Mouse (Mus musculus): ENCODE measurements around the gene Dydc2.

The Dydc2 gene

DNA sequence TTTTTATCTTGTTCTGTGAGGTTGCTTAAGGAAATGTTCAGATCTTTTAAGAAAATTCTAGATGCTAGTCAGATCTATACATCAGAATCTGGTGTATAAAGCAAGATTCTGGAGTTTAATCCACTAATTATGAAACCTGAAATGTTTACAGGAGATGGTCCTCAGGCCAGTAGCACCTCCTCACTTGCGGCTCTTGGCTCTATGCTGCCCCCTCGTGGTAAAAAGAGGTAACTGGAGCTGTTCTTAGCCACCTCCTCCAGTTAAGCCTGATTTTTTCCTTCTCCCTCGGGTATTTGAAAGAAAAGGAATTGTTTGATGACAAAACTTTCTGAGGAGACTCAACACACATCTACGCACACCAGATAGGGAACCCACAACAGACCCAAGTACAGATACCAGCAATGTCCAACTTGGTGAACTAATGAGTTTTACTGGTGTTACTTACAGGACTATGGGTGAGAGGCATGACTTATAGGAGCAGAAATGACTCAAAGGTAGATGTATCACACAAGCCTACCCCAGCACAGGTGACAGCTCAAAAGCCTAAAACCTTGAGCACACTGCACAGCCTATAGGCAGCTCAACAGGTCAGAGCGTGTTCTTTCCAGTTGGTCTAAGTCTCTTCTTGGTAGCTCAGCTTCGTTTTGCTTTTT, 33.7 kb downstream of the Dydc2 start:
- DNase-seq (ENCODE audit: low spot score) = no peak

DNA sequence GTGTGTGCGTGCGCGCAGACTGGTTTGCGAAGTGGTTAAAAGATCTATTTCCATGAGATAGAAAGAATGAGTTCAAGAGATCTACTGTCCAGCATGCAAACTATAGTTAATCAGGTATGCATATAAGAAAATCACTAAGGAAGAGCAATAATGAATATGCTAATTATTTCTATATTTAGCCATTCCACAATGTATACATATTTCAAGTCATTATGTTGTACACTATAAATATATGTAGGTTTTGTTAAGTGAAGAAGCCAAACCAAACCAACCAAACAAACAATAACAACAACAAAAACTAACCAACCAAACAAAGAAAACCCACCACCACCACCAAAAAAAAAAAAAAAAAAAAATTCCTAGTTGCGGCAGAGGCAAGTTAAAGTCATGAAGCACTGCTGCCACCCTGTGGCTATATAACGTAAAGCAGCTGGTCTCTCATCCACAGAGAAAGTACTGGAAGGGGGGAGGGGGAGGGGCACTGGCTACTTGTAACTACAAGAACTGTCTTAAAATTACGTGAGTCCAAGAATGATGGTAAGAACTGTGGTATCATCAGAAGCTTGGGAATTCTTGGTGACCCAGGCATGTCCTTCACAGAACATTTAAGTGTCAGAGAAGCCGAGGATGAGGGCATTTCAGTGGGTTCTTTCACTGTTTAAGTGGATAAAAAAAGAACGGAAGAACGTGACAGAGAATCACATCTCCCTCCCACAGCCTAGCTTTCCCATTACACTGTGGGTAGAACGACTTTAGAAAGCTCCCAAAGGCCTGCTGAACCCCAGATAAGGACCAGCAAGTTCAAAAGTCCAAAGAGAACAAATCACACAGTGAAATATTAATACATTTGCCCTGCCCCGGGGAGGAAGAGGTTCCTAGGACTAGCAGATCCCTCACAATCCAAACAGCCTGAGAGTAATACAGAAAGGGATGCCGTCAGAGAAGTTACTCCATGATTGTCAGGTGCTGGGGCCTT, 35.6 kb downstream of the Dydc2 start:
- DNase-seq (ENCODE audit: low spot score) = peak; percentile 41

DNA sequence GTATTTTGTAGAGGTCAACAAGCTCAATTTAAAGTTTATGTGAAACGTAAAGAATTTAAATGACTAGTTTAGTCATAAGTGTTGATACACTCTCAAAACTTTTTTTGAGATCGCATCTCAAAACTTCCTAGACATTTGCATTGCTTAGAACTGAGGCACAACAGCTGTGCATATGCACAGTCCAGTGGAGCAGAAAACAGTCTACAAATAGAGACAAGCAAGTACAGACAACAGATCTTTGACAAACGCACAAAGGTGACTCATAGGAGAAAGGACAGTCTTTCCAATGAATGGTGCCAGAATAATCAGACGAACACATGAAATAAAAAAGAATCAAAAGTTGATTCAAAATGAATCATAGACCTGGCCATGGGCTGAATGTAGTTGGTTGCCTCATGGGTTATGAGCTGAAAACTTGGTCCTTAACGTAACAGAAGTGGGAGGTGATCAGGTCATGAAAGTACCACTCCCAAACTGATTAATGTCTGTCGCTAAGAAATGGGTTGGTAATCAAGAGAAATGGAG, 38.0 kb downstream of the Dydc2 start:
- DNase-seq (ENCODE audit: low spot score) = no peak

DNA sequence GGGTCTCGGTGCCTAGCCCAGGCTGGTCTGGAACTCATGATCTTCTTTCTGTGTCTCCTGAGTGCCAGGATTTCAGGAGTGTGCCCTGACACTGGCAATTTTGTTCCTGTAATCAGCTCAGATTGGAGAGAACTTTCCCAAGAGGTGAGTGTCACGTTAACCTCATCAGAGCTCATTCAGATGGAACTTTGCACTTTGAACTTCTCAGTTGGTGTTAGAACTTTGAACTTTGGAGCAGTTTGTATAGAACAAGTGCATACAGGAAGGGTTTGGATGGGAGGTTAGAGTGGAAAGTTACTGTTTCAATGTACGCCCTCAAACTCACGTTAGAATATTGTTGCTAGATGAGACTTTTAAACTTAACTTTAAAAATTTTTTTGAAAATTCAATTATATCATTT, 39.7 kb downstream of the Dydc2 start:
- no peak for DNase-seq (ENCODE audit: low spot score)

DNA sequence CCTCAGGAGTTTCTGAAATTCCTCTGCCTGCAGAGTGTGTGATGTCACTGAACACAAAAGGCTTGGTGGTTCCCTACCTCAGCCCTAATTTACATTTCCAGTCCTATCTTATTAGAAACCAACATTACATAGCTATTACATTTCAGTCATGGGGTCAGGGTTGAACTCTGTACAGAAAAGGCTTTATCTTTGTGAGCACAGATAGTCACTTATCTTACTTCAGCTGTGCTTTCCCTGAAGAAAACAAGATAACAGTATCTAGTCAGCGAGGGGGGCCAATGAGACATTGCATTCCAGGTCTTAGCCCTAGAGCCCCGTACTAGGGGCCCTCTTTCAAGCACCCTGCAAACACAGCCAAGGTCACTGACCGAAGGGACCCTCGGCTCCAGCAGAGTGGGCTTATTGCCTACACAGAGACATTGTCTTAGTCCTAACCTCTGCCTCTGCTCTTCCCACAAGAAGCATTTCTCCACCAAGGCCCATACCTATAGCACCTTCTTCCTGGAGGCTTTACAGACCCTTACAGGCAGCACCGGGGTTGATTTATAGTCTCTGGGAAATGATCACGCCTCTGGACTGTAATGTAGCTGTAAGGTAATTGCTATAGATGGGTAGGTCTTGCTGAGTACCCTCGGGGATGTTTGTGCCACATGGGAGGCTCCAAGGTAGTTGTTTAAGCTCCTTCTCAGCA, 43.3 kb downstream of the Dydc2 start:
- DNase-seq (ENCODE audit: low spot score) = no peak

DNA sequence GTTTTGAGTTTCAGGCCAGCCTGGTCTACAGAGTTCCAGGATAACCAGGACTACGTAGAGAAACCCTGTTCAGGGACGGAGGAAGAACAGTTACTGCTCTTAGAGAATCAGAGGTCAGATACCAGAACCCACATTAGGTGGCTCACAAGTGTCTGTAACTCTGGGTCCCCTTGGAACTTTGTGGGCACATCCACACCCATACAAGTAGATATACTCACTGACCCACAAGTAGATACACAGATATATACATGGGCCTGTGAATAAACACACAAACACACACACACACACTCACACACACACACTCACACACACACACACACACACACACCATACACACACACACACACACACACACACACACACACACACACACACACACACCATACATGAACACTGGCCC, 43.9 kb downstream of the Dydc2 start:
- no peak for DNase-seq (ENCODE audit: low spot score)

DNA sequence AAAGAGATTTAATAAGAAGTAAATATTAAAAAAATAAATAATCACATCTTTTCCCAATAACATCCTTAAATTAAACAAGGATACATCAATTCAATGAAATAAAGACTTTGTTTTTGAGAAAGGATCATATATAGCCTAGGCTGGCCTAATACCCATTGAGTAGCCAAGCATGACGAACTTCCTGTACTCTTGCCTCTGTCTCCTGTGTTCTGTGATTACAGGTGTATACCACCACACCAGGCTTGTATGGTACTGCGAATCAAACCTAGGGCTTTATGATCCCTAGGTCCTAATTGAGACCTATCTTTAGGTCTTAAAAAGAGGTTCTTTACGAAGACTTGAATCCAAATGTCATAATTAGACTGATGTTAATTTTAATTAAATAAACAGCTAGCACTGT, 47.8 kb downstream of the Dydc2 start:
- no peak for DNase-seq (ENCODE audit: low spot score)

DNA sequence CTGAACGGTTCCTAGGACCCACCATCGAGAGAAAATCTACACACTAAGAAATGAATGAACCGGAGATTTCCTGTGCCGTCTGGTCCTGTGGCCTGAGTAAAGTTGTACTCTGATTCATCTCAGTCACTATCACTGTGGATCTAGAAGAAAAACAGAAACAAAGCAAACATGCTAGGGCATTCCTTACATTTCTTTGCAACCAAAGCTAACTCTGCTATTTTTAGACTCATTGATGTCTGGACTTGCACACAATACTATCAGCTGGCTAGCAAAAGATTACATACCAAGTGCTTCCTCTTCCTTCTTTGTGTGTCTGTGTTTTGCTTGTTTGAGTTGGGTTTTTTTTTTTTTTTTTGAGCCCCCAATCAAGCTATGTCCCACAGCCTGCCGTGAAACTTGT, 51.5 kb downstream of the Dydc2 start:
- DNase-seq (ENCODE audit: low spot score) = no peak

DNA sequence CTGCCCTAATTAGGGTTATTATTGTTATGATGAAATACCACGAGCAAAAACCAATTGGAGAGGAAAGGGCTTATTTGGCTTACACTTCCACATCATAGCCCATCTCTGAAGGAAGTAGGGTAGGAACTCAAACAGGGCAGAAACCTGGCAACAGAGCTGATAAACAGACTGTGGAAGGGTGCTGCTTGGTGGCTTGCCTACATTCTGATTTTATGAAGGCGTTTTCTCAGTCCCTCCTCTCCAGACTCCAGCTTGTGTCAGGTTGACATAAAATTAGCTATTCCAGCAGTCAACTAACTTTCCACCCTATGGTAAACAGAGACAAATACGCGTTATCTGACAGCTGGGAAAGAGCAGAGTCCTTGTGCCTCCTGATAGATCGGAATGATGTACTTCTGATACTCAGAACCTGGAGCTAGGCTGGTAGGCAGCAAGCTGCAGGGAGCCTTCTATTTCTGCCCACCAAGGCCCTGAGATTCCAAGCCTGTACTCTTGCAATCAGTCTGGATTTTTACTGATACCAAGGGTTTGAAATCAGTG, 54.2 kb downstream of the Dydc2 start:
- DNase-seq (ENCODE audit: low spot score) = no peak

DNA sequence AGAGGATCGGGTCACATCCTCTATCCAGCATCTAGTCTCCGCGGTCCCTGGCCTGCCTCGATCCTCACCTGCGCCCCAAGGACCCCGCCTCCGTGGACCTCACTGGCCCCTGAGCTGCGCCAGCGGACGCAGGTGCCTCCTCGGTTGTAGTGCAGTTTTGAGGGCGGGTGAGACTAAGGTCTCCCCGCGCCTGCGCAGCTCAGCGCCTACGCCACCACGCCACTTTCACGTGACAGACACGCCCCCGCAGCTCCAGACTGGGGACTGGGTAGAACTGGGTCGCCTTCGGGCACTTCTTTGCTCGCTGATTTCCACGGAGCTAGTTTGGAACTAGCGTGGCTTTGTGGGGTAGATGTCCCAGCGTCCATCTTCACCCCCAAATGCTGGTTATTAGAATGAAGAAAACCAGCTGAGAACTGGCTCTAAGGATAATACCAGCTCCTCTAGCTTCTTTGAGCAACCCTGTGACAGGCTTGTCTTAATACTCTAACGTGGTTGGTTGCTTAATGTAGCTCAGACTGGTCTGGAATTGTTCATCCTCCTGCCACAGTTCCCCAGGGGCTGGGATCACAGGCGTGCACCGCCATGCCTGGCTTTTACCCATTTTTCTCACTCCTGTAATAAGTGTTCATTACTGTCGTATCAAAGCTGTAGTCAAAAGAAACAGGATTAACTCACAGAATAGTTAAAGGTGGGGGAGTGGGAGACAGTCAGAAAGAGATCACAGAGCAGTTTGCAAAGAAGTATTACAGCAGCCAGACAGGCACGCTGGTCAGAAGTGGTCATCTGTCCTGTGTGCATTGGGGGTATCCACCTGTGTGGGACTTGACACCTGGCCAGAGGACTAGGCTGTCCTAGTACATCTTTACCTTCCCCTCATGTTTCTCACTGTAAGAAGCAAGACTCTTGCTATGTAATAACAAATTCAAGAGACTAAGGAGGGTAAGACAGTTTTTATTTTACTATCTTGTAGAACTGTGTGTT, 55.1 kb downstream of the Dydc2 start, which contains the start of gene Fam213a:
Gene Fam213a (minus strand): TSS at position 159 of the 984 bp plus-strand sequence.
- DNase-seq (ENCODE audit: low spot score) = peak; percentile 59

DNA sequence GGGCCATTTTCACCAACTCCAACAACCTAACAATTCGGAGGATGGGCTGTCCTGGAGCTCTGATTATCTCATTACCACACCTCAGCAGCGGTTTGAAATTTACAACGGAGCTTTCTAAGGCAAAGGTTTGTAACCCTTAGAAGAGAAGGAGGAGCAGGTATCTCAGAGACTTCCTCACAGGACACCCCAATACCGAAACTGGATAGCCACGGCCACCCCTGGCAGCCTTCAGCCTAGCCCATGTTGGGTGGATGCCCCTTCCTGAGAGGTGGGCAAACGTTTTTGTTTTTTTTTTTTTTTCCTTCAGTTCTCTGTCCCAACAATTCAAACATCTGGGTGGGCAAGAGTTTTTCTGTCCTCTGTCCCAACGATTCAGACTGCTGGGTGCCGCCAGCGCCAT, 55.9 kb downstream of the Dydc2 start:
- DNase-seq (ENCODE audit: low spot score) = no peak

DNA sequence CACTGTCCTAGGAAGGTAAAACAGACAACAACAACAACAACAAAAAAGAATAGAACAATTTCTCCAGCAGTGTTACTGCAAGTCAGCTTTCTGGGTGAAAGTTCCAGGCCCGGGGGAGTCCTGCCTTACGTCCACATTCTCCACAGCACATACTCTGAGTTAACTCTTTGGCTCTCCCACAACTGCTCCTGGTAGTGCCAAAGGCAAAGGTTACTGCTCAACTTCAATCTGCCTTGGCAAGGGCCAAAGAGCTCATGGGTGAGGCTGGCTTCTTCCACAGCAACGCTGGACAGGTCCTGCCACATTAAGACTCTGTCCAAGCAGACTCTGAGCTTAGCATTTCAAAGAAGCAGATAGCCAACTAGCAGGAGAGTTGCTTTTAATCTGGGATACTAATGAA, 57.1 kb downstream of the Dydc2 start:
- DNase-seq (ENCODE audit: low spot score) = no peak

DNA sequence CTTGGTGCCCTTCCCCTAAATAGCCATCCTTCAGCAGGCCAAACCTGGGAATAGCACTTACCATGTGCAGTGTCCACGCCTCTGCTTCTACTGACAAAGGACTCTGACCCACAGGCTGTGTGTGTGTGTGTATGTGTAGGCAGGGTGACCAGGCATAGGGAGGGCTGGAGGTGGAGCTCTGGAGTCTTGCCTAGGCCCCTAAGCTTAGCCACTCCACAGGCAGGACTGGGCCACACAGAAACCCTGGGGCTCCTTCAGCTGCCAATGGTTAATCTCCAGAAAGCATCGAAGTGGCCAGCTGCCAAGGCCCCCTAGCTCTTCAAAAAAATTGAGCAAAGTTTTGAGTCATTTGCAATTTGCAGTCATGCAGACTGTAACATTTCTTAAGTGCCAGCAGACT, 60.9 kb downstream of the Dydc2 start:
- no peak for DNase-seq (ENCODE audit: low spot score)

DNA sequence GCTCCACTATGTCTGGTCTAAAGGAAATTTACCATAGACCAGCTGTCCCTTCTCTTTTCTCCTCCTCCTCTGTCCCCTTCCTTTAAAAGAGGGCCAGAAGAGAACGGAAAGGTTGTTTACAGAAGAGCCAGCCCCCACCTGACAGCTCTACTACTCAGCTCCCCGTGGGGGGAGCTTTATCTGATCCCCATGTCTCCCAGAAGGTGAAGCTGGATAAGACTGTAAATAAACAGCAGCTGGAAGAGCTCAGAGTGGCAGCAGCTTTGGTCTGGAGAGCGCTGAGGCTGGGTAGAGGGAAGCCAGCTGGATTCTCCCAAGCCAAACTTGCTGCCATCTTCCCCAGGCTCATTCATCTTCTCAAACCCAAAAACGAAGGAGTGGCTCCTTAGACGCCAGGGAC, 61.4 kb downstream of the Dydc2 start:
- no peak for DNase-seq (ENCODE audit: low spot score)

DNA sequence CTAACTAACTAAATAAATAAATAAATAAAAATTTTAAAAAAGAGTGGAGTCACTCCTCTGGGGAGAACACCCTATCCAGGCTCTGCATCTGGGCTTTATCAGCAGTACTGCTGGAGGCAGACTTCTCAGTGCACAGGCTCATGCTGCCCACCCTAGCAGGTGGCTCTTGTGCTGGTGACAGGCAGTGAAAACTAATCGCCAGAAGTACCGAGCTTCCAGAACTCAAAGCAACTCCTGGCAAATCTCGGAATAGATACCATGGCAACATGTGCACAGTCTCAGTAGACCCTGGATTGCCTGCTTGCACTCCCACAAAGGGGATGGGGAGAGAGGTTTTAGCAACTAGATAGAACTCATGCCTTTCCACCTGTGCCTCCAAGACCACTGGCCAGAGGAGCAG, 62.1 kb downstream of the Dydc2 start:
- no peak for DNase-seq (ENCODE audit: low spot score)

DNA sequence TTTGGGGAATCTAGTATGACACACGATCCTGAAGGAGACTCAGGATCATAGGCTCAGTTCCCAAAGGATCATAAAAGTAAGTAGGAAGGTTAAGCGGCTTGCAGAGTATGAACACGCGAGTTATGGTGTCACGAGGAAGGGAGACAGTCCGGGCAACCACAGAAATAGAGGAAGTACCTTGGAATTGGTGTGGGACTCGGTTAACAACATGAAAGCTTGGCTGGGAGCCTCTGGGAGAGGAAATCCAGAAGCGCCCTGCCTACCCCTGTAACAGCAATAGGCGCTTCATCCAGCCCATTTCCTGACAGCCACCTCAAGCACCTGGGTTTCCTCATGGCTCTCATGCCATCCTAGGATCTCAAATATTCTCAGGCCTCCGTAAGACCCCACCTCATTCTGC, 62.7 kb downstream of the Dydc2 start:
- DNase-seq (ENCODE audit: low spot score) = no peak

DNA sequence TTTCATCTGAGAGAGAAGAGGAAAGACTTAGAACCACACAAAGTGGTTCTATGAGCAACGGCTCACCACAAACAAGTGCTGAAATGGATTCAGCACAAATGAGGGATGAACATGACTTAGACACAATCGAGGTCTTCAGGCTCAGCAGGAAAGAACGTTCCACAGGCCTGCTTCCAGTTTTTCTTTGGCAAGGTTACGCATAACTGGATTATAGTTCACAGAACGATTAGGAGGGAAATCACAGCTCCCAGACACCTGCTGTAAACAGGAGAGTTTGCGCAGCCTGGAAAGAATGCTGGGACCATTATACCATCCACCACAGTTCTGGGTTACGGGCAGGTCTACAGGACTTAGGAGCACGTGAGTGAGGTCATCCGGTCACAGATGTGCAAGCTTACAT, 63.3 kb downstream of the Dydc2 start:
- DNase-seq (ENCODE audit: low spot score) = no peak

DNA sequence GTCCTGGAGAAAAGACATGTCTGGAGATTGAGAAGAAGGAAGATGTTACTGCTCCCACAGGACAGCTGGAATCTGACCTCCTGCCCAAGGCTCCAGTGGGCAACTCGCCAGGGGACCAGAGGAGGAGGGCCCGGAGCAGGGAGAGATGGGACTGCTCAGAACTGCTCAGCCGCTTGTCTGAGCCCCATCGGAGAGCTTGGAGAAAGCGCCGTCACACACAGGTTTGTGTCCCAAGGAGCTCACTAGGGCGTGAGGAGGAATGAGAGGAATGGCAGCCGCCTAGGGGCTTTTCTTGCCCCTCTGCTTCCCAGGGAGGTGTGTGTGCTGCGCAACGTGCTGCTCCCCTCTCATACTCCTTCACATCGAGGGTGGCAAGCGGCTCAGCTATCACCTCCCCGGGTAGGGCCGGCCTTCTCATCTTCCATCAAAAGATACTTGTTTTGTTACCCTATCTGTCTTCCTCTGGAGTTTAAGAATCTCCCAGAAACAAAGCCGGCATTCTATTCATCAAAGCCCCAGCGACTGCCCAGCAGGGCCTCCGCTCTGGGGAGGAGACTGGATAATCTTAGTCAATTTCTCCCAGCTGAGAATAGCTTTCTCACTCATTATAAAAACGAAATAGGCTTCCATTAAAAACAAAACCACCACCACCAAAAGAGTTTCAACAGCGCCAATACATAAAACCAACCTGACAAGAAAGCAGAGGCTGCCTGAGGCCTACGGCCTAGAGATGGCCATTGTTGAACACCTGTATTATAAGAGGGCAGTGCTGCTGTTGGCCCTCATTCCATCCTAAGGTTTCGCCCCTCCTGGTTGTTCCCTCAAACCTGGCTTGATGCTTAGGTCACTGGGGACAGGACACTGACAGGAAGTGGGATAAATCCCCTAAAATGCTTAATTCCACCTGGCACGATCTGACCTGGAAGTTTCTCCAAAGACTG, 64.5 kb downstream of the Dydc2 start:
- DNase-seq (ENCODE audit: low spot score) = peak; percentile 30

DNA sequence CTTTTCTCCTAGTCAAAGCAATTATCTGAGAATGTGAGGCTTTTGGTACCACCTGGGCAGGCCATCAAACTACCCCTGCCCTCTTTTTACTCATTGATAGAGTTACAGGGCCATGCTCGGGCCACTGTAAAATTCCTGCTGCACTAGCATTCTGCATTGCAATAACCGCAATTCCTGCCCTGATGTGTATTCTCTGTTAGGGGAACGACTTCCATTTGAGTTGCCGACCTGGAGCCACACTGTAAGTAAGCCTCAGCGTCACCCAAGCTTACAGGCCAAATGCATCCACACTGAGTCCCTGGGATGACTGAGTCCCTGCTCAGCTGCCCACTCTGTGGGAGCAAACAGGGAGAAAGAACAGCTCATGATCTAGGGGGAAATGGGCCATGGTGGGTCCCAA, 67.4 kb downstream of the Dydc2 start:
- DNase-seq (ENCODE audit: low spot score) = no peak

DNA sequence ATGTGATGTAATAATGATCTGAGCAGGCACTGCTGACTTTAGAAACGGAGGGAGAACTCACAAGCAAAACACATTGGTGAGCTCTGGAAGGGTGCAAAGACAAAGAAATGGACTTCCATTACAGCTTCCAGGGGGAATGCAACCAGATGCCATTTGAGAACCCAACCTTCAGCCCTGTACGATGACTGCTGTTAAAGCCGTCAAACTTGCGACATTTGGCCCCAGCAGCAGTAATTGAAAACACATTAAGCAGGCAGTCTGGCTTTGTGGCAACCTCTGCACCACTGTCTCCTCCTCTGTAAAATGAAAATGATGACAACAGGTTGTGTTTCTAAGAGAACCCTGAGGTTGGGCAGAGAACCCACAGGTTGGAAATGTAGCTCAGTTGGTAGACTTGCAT, 68.2 kb downstream of the Dydc2 start:
- DNase-seq (ENCODE audit: low spot score) = no peak

All from urinary bladder, postnatal 10 days (tissue).